Mouse (Mus musculus): ENCODE measurements at regions not wholly inside any gene's neighbourhood (a gene's known extent, or its start where the extent isn't known, plus 50 kb on each side); places are given as distances from the start of the nearest gene placed in this dataset.

- no peak overlapping the region for H3K27ac ChIP-seq (ENCODE audit: control insufficient read depth, insufficient read depth, low read depth, low read length, poor library complexity)
- TF ChIP-seq CTCF (IDR thresholded peaks at IDR 0.05; ENCODE audit: control insufficient read depth, insufficient read depth, low read length) (no peak), POLR2A (IDR thresholded peaks at IDR 0.05; ENCODE audit: borderline replicate concordance, control insufficient read depth, low read depth, low read length) (no peak)
- 67% methylated on average over 3 of the region's 3 CpGs for WGBS
- H3K4me3 ChIP-seq (replicated peaks; ENCODE audit: control insufficient read depth, low read depth, low read length), result no peak overlapping the region
- no peaks in the 10 kb centered on the region for H3K4me1 ChIP-seq (ENCODE audit: control insufficient read depth, insufficient read depth, low read length)
Measured at GRCm38 (mm10) chr19:54584687-54585237, 540.8 kb downstream of the Adra2a start.

GRCm38 (mm10) chr19:54585326-54585725 lies 541.4 kb downstream of the Adra2a start:
- no peak overlapping the region for H3K27ac ChIP-seq (ENCODE audit: control insufficient read depth, insufficient read depth, low read depth, low read length, poor library complexity)
- no peak for TF ChIP-seq CTCF (IDR thresholded peaks at IDR 0.05; ENCODE audit: control insufficient read depth, insufficient read depth, low read length)
- TF ChIP-seq POLR2A (IDR thresholded peaks at IDR 0.05; ENCODE audit: borderline replicate concordance, control insufficient read depth, low read depth, low read length), result no peak
- no peaks in the 10 kb centered on the region for H3K4me1 ChIP-seq (ENCODE audit: control insufficient read depth, insufficient read depth, low read length)
- H3K4me3 ChIP-seq (replicated peaks; ENCODE audit: control insufficient read depth, low read depth, low read length), result no peak overlapping the region
- 75% methylated on average over 1 of the region's 1 CpGs for WGBS

GRCm38 (mm10) chr19:54603345-54603744 lies 523.7 kb downstream of the Gpam start:
- no peak overlapping the region for H3K4me3 ChIP-seq (replicated peaks; ENCODE audit: control insufficient read depth, low read depth, low read length)
- WGBS, result 77% methylated on average over 6 of the region's 6 CpGs
- no peak for TF ChIP-seq CTCF (IDR thresholded peaks at IDR 0.05; ENCODE audit: control insufficient read depth, insufficient read depth, low read length)
- TF ChIP-seq POLR2A (IDR thresholded peaks at IDR 0.05; ENCODE audit: borderline replicate concordance, control insufficient read depth, low read depth, low read length), result no peak

GRCm38 (mm10) chr19:54605346-54605745 lies 521.7 kb downstream of the Gpam start:
- 87% methylated on average over 1 of the region's 1 CpGs for WGBS
- Histone ChIP-seq H3K4me1 (ENCODE audit: control insufficient read depth, insufficient read depth, low read length) (no peaks in the 10 kb centered on the region), H3K4me3 (replicated peaks; ENCODE audit: control insufficient read depth, low read depth, low read length) (no peak overlapping the region), H3K27ac (ENCODE audit: control insufficient read depth, insufficient read depth, low read depth, low read length, poor library complexity) (no peak overlapping the region)
- no peak for TF ChIP-seq CTCF (IDR thresholded peaks at IDR 0.05; ENCODE audit: control insufficient read depth, insufficient read depth, low read length)
- no peak for TF ChIP-seq POLR2A (IDR thresholded peaks at IDR 0.05; ENCODE audit: borderline replicate concordance, control insufficient read depth, low read depth, low read length)

More at GRCm38 (mm10) chr19:54603345-54603744, 523.7 kb downstream of the Gpam start:
- no peaks in the 10 kb centered on the region for H3K4me1 ChIP-seq (ENCODE audit: control insufficient read depth, insufficient read depth, low read length)
- no peak overlapping the region for H3K27ac ChIP-seq (ENCODE audit: control insufficient read depth, insufficient read depth, low read depth, low read length, poor library complexity)

- Histone ChIP-seq H3K4me1 (ENCODE audit: control insufficient read depth, insufficient read depth, low read length) (no peaks in the 10 kb centered on the region), H3K27ac (ENCODE audit: control insufficient read depth, insufficient read depth, low read depth, low read length, poor library complexity) (no peak overlapping the region), H3K4me3 (replicated peaks; ENCODE audit: control insufficient read depth, low read depth, low read length) (no peak overlapping the region)
- 53% methylated on average over 4 of the region's 4 CpGs for WGBS
- TF ChIP-seq CTCF (IDR thresholded peaks at IDR 0.05; ENCODE audit: control insufficient read depth, insufficient read depth, low read length), result no peak
- no peak for TF ChIP-seq POLR2A (IDR thresholded peaks at IDR 0.05; ENCODE audit: borderline replicate concordance, control insufficient read depth, low read depth, low read length)
Measured at GRCm38 (mm10) chr19:54616924-54617323, 510.1 kb downstream of the Gpam start.
